Mouse (Mus musculus) kidney, postnatal 10 days (tissue): ENCODE measurements around the gene Poc1b.

ENCODE experiments used
- DNase-seq: peaks from one replicate; pipeline ENCODE4 v3.0.0; 2021; ENCODE audit warnings: mixed read lengths

Poc1b gene

GRCm38 (mm10) chr10:99232518-99233227, 125.8 kb downstream of the Poc1b start:
- peak; percentile 65 for DNase-seq

DNA sequence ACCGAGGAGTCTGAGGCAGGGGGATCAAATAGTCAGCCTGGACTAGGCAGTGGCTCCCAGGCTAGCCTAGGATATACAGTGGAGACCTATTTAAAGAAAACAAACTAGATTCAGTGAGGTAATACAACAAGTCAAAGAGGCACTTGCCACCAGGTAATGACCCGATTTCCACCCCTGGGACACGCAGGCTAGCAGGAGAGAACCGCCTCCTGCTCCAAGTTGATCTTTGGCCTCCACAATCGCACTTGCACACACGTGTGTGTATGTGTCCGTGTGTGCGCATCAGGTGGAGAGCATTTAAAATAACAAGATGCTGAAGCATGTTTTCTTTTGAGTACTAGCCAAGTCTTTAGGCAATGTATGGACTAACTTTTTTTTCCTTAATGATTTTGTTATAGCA, 127.5 kb downstream of the Poc1b start:
- DNase-seq: no peak

DNA sequence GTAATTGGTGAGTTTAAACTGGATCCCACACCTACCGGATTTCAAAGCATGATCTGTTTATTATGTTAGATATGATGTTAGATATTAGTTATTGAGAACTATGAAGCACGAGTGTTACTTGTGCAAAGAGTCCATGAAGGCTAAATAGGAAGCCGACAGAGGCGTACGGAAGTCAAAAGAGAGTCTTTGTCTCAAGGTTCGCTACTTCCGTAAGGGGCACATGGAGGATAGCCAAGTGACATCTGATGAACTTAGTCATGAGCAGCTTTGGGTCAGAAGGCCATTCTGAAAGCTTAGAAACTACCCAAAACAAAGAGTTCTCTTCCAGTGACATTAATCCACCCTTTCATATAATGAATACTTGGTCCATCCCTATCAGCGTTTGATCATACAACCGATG, 128.2 kb downstream of the Poc1b start:
- no peak for DNase-seq

DNA sequence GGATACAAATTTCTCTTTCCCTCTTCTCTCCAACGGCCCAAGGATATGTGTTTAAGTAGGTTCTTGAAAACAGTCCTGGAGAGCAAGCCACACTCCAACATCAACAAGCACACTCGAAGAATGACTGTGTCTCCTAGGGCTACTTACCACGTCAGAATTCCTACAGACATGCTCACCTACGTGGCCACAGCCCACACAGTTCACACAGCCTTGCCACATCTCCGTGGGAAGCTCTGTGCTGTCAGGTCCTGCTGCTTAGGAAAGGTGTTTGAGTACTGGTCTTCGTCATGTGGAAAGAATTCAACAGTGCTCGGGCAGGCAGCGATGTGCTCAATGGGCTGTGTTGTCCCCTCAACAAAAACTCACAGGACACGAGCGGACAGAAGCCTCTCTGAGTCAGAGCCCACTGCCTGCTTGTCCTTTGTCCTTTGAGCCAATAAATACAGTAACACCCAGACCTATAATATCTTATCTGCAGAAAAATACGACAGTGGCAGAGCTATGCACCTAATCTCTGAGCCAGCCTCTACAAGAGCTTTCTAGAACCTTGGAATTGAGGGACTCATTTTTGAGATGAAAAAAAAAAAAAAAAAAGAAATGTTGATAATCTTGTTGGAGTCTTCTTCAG, 130.5 kb downstream of the Poc1b start:
- no peak for DNase-seq

DNA sequence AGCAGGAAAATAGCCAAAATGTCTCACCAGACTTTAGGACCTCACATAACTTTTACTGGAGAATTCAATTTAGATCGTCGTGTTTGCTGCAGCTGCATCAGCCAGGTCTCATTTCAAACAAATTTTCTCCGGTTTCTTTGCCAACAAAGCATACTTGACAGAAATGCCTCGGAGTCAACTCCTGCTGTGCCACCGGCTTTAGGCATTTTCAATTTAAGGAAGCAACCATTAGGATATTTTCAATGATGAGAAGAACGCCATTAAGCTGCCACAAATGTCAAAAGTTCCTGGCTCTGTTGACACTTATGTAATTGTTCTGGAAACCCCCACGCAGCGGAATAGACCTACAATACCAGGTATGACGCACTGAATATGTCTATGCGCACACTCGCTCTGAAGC, 131.7 kb downstream of the Poc1b start:
- DNase-seq: no peak

- DNase-seq: no peak
Observed at GRCm38 (mm10) chr10:99241284-99241828, 134.5 kb downstream of the Poc1b start.

GRCm38 (mm10) chr10:99241829-99242711, 135.2 kb downstream of the Poc1b start:
- DNase-seq: no peak

GRCm38 (mm10) chr10:99242721-99243120, 135.9 kb downstream of the Poc1b start:
- DNase-seq: no peak

DNA sequence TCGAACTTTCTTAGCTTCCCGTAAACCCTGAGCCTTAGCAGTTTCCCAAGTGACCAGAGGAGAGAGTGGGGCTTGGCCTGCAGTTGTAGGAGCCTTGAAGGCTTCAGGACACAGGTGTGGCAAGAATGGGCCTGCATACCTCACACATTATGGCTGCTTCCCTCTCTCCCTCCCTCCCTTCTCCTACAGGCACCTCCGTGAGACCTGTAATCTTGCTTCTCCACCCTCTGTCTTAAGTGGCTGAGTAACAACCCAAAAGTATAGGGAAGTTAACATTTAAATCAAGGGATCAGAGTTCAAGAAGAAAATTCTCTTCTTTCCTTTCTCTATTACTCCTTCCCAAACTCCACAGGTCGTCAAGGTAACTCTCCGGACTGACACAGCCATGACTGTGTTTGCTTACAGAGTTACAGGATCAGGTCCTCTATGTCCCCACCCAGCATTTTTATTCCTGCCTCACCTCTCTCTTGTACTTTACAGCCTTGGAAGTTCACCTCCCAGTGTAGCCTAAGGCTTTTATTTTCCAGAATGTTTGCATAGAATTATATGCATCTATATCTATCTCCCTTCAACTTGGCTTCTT, 137.2 kb downstream of the Poc1b start:
- no peak for DNase-seq

- DNase-seq: no peak
Observed at GRCm38 (mm10) chr10:99244655-99245260, 137.9 kb downstream of the Poc1b start.

DNA sequence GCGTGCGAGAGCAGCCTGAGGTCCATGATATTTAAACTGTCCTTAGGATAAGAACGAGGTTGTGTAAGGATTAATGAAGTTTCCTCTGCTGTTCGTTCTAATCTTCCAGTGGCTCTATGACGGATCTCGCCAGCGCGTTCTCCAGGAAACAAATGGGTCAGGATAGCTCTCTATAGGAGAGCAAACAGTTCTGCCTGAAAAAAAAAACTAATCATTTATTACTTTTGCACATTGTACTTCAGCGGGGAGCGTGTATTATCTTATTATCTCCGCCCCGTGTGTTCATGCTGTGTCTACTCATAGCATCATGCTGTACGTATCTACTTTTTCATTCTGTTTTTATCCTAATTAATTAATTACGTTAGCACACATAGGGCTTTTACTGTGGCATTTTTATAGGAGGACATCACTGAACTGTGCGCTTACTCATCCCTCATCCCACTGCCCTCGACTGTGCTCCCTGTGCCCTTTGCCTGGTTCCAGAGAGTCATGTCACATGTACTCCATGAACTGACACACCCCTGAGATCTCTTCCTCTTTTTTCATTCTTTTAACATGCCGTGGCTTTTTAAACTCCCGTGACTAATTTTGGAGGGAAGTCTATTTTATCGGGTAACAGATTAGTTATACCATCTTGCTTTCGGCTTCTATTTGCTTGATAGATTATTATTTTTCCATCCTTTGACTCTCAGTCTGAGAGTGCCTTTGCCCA, 140.1 kb downstream of the Poc1b start:
- DNase-seq: no peak
